Mouse (Mus musculus) ES-Bruce4 (cell line): Measurements from ENCODE around the gene Faah. TPM values are rescaled to one million over a fixed set of nuclear protein-coding genes. Genes with fewer than 3 reads are reported as not detected.

Source experiments
- H3K27ac ChIP-seq: 2 replicates; pipeline ENCODE4 v1.5.1; 2012; ENCODE audit warnings: low read length, inconsistent platforms; ENCODE audit not compliant: insufficient read depth
- H3K27me3 ChIP-seq: 2 replicates; pipeline ENCODE4 v1.6.1; 2012; ENCODE audit warnings: mild to moderate bottlenecking, low read length, inconsistent platforms; ENCODE audit not compliant: control insufficient read depth, poor library complexity, insufficient read depth, severe bottlenecking
- H3K36me3 ChIP-seq: 2 replicates; pipeline ENCODE4 v1.6.1; 2012; ENCODE audit warnings: inconsistent platforms, mild to moderate bottlenecking, low read length, moderate library complexity; ENCODE audit not compliant: control insufficient read depth, poor library complexity, insufficient read depth, severe bottlenecking
- H3K4me1 ChIP-seq: one replicate; pipeline ENCODE4 v1.8.1; 2011; ENCODE audit warnings: low read length; ENCODE audit not compliant: control insufficient read depth, insufficient read depth
- H3K4me3 ChIP-seq: 2 replicates; pipeline ENCODE4 v1.5.1; 2011; ENCODE audit warnings: low read depth, mild to moderate bottlenecking, low read length
- H3K9ac ChIP-seq: 2 replicates; pipeline ENCODE4 v1.6.1; 2012; ENCODE audit warnings: low read depth, mild to moderate bottlenecking, inconsistent platforms; ENCODE audit not compliant: poor library complexity, severe bottlenecking
- H3K9me3 ChIP-seq: replicated peaks from 2 replicates; pipeline ENCODE4 v1.6.1; 2012; ENCODE audit warnings: mild to moderate bottlenecking, low read length, inconsistent platforms; ENCODE audit not compliant: control insufficient read depth, poor library complexity, insufficient read depth, severe bottlenecking
- CTCF ChIP-seq: IDR thresholded peaks from one replicate; pipeline ENCODE4 v1.8.1; 2011; ENCODE audit warnings: low read depth, low read length
- EP300 ChIP-seq: IDR thresholded peaks from 2 replicates; pipeline ENCODE4 v1.6.1; 2011; ENCODE audit warnings: low read depth, low read length; ENCODE audit not compliant: insufficient read depth
- POLR2A ChIP-seq: IDR thresholded peaks from one replicate; pipeline ENCODE4 v1.8.1; 2011; ENCODE audit warnings: low read length; ENCODE audit not compliant: insufficient read depth
- polyA plus RNA-seq: library from polyadenylated mRNA; stranded (reverse); fragments of >200 nt; gene quantifications from 2 replicates; pipeline ENCODE4 v1.2.4, GENCODE M21; 2011; ENCODE audit warnings: low read depth; ENCODE audit not compliant: missing spikeins, insufficient read depth, insufficient read length

Faah gene
- polyA plus RNA-seq, 1 experiment: 2.7 TPM

DNA sequence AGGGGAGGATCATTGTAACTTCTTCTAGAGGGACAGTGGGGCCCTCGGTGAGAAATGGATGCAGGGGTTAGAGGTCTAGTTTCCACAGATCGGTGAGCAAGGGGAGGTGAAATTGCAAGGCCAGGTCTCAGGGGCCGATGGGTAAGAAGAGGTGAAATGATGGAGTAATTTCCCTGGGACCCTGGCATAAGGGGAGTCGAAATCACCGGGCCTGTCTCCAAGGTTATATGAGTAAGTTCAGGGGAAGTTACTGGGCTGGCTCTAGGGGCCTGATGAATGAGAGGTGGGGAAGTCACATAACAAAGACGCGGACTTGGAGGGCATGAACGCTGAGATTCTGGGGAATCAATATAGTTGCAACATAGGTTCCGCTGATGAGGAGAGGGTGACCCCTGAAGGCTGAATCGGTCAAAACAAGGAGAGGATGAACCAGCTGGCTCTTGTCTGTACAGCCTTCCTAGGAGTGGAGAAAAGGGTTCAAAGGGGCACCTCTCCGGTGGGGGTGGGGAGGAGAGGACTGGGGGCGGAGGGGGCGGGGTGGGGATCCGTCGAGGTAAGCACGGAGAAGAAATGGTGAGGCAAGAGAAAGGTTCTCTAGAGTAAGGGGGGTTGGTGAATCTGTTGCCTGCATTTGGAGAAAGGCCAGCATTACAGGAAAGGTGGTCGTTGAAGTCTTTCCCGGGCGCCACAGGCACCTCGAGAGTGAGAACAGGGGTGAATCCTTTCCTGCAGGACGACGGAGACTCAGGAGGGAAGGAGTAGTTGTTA is 35.0 kb upstream of the Faah start:
- peak overlapping the region; percentile 96 for H3K4me3 ChIP-seq
- H3K36me3 ChIP-seq: peaks cover 4% of the 10 kb centered on the region
- H3K9ac ChIP-seq: peak overlapping the region; percentile 84
- TF ChIP-seq POLR2A (no peak), EP300 (no peak), CTCF (peak; percentile 18)
- H3K9me3 ChIP-seq: no peaks in the 10 kb centered on the region
- peak overlapping the region; percentile 77 for H3K27ac ChIP-seq
- no peaks in the 10 kb centered on the region for H3K27me3 ChIP-seq
- no peaks in the 10 kb centered on the region for H3K4me1 ChIP-seq

DNA sequence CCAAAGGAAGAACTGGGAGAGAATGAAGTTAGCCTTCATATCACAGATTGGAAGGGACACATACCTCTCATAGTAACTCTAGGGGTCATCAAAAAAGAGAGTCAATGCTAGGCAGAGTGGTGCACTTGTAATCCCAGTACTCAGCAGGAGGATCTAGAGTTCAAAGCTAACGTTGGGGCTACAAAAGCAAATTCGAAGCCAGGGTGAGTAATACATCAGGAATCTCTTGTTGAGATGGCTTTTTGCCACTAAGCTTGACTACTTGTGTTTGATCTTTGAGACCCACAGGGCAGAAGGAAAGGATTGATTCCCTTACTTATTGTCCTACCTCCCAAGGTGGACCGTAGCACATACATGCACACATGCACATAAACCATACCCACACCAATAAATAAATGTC is 31.5 kb upstream of the Faah start:
- H3K4me1 ChIP-seq: no peaks in the 10 kb centered on the region
- TF ChIP-seq CTCF (no peak), EP300 (no peak), POLR2A (no peak)
- H3K27me3 ChIP-seq: no peaks in the 10 kb centered on the region
- no peak overlapping the region for H3K9ac ChIP-seq
- peaks cover 5% of the 10 kb centered on the region for H3K36me3 ChIP-seq
- H3K27ac ChIP-seq: no peak overlapping the region
- no peaks in the 10 kb centered on the region for H3K9me3 ChIP-seq
- H3K4me3 ChIP-seq: no peak overlapping the region

DNA sequence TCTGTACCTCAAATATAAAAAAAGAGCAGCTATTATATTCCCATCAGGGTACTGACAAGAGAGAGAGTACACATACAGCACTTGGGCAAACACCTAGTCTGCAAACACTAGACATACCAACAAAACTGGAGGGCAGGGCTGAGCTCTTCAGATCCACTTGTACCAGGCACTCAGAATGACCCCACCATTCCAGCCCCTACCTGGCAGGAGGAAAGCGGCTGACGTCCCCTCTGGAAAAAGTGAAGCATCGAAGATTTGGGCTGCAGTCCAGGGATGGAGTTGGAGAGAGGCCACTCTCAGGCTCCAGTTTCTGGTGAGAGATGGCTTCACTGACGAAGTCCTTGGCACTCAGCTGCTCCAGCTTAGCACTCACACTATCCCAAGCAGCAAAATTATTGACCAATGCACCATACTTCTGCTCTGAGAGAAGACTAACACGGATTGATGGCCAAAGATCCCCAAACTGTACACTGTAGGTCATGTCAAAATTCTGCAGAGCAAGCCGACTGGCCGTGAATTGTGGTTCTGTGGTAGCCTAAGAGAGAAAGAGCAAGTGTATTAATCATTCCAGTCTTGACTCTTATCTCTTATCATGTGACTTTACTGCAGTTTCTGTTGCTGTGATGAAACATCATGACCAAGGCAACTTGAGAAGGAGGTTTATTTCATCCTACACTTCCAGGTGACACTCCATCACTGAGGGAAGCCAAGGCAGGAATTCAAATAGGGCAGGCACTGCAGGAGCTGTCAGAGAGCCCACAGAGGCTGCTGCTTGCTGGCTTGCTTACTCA is 30.6 kb upstream of the Faah start:
- Histone ChIP-seq H3K27me3 (no peaks in the 10 kb centered on the region), H3K27ac (no peak overlapping the region), H3K9me3 (no peaks in the 10 kb centered on the region), H3K4me1 (no peaks in the 10 kb centered on the region), H3K36me3 (peaks cover 5% of the 10 kb centered on the region), H3K9ac (no peak overlapping the region), H3K4me3 (no peak overlapping the region)
- TF ChIP-seq POLR2A (no peak), EP300 (no peak), CTCF (no peak)

DNA sequence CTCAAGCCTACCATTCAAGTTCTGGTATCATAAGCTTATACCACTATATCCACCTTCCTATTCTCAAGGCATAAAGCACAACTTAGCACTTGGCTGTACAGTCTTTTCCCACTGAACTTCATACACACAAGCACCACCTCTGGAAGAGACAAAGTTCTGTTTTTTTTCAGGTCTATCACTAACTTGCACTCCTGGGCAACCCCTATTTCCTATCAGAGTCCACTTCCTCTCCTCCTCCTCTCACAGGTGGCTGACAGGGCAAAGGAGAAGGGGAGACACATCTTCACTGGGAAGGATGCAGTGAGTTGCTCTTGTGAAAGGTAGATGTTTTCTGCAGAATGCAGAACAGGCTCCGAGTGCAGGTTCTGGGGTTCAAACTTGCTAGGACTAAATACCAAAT is 30.0 kb upstream of the Faah start:
- no peak overlapping the region for H3K4me3 ChIP-seq
- no peaks in the 10 kb centered on the region for H3K9me3 ChIP-seq
- H3K36me3 ChIP-seq: peaks cover 5% of the 10 kb centered on the region
- TF ChIP-seq EP300 (no peak), POLR2A (no peak), CTCF (no peak)
- no peak overlapping the region for H3K27ac ChIP-seq
- H3K9ac ChIP-seq: no peak overlapping the region
- H3K27me3 ChIP-seq: no peaks in the 10 kb centered on the region
- no peaks in the 10 kb centered on the region for H3K4me1 ChIP-seq

DNA sequence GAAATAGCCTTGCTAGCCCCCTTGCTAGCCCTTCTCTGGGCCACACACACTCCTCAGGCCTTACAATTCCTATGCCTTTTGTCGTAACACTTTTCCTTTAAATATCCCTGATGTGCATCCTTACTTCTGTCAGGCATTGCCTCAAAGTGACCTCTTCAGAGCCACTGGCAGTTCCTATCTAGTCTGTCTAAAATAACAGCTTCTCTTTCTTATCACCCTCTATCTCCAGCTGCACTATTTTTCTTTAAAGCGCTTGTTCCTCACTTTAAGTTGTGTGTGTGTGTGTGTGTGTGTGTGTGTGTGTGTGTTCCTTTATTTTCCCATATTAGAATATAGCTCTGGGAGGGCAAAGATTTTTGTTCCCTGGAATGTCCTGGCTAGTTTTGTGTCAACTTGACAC is 28.9 kb upstream of the Faah start:
- no peak overlapping the region for H3K4me3 ChIP-seq
- H3K4me1 ChIP-seq: no peaks in the 10 kb centered on the region
- H3K36me3 ChIP-seq: peaks cover 10% of the 10 kb centered on the region

DNA sequence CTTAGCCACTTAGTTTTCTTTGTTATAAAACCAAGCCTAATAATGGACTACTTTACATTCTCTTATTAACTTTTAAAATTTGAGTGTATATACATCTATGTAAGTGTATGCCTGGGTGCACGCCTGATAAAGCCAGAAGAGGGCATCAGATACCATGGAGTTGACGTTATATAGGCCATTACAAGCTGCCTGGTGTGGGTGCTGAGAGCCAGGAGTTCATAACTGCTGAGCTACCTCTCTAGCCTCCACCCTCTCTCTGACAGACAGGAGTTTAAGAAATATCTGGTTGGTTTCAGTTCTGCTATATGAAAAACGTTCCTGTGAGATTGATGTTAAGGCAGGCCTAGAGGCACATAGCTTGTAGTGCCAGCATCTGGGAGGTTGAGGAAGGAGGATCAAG is 24.5 kb upstream of the Faah start:
- Histone ChIP-seq H3K4me3 (no peak overlapping the region), H3K27me3 (no peaks in the 10 kb centered on the region), H3K9me3 (no peaks in the 10 kb centered on the region), H3K27ac (no peak overlapping the region), H3K9ac (no peak overlapping the region), H3K4me1 (no peaks in the 10 kb centered on the region), H3K36me3 (peaks cover 9% of the 10 kb centered on the region)
- TF ChIP-seq CTCF: no peak
- TF ChIP-seq EP300: no peak
- no peak for TF ChIP-seq POLR2A

More for the DNA sequence above, 28.9 kb upstream of the Faah start:
- Histone ChIP-seq H3K27ac (no peak overlapping the region), H3K27me3 (no peaks in the 10 kb centered on the region), H3K9me3 (no peaks in the 10 kb centered on the region), H3K9ac (no peak overlapping the region)
- TF ChIP-seq EP300: no peak
- TF ChIP-seq CTCF: no peak
- TF ChIP-seq POLR2A: no peak
